Mouse (Mus musculus) right cerebral cortex, adult 18-20 months (tissue): ENCODE measurements at regions not wholly inside any gene's neighbourhood (a gene's known extent, or its start where the extent isn't known, plus 50 kb on each side); places are given as distances from the start of the nearest gene placed in this dataset.

ENCODE experiments used
- DNase-seq: peaks from one replicate; pipeline ENCODE4 v3.0.0; 2022; ENCODE audit warnings: mixed read lengths

DNA sequence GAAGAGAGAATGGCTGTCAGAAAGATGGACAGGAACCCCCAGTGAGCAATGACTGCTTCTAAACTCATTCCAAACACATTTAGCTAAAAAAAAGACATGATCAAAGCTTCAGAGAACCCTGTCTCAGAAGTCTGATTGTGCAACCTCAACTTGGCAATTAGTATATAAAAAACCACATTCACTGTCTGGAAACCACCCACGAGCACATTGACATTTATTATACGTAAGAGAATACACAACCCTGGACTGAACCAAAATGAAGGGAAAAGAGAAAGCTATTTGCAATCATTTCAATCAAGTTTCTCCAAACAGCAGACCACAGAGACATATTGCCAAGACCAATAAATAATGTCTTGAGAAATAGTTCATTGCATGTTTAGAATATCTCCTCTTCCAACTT lies 820.7 kb upstream of the Adgrl2 start:
- no peak for DNase-seq

GRCm38 (mm10) chr3:149805345-149805744 lies 815.0 kb upstream of the Adgrl2 start:
- no peak for DNase-seq

DNA sequence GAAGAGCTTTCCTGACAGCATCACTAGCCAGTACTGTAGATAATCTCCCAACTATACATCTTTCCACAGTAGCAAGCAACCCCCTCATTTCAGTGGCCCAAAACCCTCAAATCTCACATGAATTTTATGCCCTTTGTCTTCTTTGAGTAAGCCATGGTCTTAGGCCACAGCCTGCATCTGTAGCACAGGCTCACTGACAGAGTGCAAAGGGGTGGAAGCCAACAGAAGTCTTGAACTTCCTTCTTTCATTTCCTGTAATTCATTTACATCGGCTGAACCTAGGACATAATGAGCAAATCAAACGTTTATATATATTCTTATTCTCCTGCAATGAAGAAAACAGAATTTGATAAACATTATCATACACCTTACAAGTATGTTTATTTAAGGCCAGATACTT lies 805.8 kb upstream of the Adgrl2 start:
- no peak for DNase-seq

DNA sequence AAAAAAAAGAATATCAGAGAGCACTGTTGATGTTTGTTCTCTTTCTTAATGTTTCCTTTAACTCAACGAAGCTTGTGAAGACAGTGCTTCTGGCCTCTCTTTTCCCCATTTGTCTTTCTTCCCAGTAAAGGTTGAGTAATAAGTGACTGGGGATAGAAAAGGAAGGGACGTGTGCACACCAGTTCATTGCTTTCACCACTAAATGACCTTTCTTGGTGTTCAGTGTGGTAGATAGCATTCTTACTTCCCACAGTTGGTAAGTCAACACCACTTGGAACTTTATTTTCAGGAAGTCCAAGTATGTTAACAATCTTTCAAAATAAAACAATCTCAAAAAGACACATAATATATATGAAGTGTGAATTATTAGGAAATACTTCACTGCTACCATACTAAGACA lies 801.2 kb upstream of the Adgrl2 start:
- no peak for DNase-seq

DNA sequence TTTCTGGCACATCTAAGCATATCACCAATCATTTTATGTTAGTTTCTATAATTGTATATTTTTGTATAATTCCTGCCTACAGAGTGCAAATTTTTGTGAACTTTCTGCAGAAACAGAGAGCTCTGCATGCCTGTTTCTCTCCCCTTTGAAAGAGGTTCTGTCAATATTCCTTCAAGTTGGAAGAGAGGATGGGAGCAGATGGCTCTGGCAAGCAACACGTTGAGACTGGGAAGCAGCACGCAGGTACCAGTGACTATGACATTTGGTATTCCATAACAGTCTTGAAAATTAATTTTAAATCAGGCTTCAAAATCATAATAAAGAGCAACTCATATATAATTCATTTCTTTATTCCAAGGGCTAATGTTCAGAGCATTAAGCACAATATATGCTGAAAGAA lies 795.7 kb upstream of the Adgrl2 start:
- no peak for DNase-seq

GRCm38 (mm10) chr3:149783903-149784608 lies 793.7 kb upstream of the Adgrl2 start:
- no peak for DNase-seq

DNA sequence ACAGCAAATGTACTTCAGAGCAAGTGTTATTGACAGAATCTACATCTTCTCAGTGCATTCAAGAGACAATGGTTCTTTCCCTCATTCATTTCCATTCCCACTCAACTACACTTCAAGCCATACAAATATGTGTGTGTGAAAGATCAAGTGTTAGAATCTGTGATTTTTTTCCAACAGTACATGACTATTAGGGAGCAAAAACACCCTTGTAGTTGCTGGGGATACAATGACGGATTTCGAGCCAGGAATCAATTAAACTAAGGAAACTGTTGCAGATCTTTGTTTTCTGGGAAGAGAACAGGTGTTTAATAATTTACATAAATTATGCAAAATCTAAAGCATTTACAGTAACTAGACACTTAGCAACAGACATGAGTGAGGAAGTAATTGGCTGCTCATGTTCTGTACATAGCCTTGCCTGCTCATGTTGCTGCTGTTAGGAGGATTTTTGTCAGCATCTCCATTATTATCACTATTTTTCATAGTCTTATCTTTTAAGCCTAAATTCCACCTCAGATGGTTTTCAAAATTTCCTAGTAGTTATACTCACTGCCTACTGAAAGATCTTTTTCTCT lies 777.6 kb upstream of the Adgrl2 start:
- DNase-seq = no peak

- DNase-seq = no peak
Measured at GRCm38 (mm10) chr3:149761245-149761644, 770.9 kb upstream of the Adgrl2 start.

DNA sequence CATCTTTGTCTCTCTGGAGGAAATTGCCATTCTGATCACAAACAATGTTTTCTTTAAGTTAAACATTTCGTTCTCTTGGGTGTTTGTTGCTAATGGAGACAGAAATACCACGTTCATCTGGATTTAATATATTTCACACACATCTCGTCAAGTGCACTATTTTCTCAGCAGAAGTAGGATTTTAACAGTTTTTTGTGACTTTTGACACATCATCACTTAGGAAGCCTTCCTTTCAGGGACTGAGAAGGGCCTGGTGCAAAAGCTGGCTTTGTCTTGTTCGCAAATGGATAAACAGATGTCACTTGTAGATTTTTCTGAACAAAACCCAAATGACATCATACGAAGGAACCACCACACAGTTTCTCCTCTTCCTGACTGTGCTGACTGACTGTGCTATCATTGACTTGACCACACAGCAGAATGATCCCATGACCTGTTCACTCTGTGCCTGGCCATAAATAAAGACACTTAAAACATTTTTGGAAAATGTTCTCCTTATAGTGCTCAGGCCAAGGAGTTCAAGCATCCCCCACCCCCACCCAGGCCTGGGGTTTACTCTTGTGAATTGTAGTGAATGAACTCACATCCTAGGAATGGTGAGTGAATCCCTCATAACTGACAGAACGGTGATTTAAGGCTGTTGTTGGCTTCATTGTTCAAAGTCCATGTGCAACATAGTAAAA lies 767.7 kb upstream of the Adgrl2 start:
- DNase-seq = no peak

GRCm38 (mm10) chr3:149736069-149736468 lies 745.7 kb upstream of the Adgrl2 start:
- no peak for DNase-seq

- no peak for DNase-seq
Measured at GRCm38 (mm10) chr3:149726212-149726611, 735.9 kb upstream of the Adgrl2 start.

DNA sequence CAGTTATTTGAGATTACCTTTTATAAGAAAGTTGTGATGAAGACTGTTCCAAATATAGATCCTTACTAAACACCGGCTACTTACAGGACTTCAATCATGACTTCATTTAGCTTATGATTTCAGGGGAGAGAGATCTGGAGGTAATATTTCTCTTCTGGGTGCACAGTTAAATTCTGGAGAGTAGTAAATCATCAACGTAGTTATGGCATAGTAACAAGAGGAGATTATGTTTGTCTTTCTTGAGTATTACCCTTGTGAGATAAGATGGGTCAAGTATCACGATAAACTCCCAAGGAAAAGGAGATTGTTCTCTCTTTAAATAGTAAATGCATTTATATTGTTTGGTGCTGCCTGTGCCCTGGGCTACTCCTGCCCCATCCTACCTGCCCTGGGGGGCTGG lies 734.5 kb upstream of the Adgrl2 start:
- no peak for DNase-seq

- DNase-seq = no peak
Measured at GRCm38 (mm10) chr3:149721832-149722231, 731.5 kb upstream of the Adgrl2 start.

GRCm38 (mm10) chr3:149720306-149720705 lies 730.0 kb upstream of the Adgrl2 start:
- no peak for DNase-seq

GRCm38 (mm10) chr3:149705724-149706123 lies 715.4 kb upstream of the Adgrl2 start:
- DNase-seq = peak; percentile 11

DNA sequence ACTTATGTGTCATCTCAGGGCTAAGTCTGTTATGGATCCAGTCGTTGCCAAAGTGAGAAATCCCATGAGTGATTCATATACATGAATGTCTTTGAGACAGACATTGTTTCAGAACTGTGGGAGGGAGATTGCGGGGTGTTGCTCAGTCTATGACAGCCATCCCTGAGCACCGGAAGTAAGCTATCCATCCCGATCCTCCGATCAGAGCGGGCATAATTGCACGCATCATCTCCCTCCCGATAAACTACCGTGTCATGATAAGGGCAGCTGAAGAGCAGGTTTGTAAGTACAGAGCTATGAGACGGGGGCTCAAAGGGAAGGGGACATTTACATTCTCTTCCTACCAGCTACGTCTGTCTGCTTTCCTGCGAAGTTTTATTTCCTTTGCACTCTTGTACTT lies 715.0 kb upstream of the Adgrl2 start:
- DNase-seq = peak; percentile 14

DNA sequence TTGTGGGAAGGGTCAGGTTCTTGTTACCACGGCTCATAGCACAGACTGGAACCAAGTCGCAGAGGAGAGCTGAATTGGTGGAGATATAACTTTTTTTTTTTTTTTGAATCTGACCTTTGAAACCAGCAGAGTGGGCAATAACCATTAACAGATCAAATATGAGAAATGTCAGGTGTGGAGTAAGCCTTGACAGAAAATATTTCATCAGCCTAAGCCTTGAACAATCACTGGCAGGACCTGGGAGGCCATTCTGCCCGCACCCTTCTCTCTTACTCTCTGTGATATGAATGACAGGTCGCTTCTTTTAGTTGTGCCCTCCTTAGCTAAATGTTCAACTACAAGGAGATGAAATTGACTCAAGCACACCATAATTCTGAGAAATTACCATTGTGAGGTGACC lies 714.1 kb upstream of the Adgrl2 start:
- no peak for DNase-seq

DNA sequence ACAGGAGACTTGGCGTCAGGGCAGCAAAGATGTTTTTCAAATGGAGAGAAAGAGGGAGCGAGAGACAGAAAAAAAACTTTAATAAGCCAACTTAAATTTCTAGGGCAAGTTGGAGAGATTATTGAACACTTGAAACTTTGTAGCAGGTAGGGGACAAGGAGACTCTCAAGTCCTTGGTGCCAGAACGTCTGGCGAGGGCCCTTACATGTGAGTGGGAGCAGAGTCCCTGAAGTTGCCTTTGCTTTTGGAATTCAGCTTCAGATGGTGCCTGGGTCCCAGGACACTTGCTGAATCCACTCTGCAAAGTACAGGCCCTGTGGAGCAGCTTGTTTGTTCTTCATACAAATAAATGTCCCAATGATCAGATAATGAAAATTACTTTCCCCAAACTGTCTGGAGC lies 693.2 kb upstream of the Adgrl2 start:
- DNase-seq = no peak

GRCm38 (mm10) chr3:149682246-149682645 lies 691.9 kb upstream of the Adgrl2 start:
- DNase-seq = no peak

DNA sequence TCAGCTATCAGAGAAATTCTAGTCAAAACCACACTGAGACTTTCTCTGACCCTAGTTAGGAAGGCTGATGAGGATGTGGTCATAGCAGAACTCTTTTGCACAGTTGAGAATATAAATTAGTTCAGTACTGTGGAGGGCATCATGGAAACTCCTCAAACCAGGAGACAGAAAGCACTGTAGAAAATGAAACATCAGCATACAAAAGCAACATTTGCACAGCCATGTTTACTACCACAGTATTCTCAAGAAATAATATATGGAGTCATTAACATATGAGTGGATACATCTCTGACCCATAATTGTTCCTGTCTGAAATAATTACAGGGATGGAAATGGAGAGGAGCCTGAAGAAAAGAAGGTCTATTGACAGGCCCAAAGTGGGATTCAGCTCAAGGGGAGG lies 683.6 kb upstream of the Adgrl2 start:
- no peak for DNase-seq

DNA sequence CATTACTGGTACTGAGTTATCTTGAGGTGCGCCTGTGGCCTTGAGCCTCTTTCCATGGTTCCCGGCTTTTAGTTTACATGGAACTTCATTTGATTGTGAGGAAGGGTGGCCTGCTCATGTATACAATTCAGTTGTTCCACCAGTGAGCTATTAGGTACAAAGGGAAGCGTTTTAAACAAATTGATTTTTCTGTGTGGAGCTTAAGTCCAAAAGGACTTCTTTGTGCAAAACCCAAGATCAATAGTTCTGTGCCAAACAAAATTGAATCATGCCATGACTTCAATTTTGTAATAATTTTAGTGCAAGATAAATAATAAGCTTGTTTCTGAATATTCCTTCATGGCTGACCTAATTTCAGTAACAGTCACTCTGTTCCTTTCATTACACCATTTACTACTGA lies 674.3 kb upstream of the Adgrl2 start:
- no peak for DNase-seq

DNA sequence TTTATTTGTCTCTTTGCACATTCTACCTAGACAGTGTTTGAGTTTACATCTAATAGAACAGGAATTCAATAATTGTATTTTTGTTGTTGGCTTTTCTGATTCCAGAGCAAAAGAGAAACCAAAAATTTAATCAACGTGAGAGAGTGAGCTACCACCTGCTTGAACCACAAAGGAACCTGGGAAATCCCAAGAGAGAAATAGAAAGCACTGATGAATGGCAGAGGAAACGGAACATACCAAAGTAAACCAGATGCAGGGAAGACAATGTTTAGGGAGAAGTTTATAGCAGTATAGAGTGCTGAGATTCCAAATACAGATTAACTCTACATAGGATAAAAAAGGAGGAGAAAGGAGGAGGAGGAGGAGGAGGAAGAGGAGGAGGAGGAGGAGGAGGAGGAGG lies 648.0 kb upstream of the Adgrl2 start:
- DNase-seq = no peak

DNA sequence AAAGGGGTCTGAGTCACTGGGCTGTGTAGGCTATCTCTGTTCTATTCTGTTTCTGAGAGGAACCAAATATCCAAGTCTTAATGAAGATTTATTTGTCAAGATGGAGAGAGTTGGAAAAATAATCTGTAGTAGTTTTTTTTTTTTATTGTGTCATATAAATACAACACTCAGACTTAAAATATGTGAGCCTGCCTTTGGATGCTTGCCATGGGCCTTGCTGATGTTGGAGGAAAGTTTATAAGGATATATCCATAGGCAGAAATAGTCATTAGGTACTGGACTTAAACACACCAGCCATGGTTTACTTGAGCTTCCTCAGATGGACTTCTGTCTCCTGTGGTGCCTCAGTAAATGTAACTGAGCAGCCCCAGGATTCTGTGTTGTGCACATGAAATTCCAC lies 635.8 kb upstream of the Adgrl2 start:
- no peak for DNase-seq

GRCm38 (mm10) chr3:149625497-149625896 lies 635.1 kb upstream of the Adgrl2 start:
- DNase-seq = no peak

GRCm38 (mm10) chr3:149625066-149625465 lies 634.7 kb upstream of the Adgrl2 start:
- no peak for DNase-seq
